Mouse (Mus musculus) NIH3T3 (cell line): Measurements from ENCODE around the gene Gm12830.

ENCODE experiments used
- DNase-seq: peaks from one replicate; pipeline ENCODE4 v3.0.0-alpha.2; 2012; ENCODE audit warnings: low read depth

Gene Gm12830

GRCm38 (mm10) chr4:114844600-114844999, 23.1 kb downstream of the Gm12830 start:
- DNase-seq: no peak

GRCm38 (mm10) chr4:114845622-114846021, 24.1 kb downstream of the Gm12830 start:
- no peak for DNase-seq

- no peak for DNase-seq
Observed at GRCm38 (mm10) chr4:114846723-114847122, 25.2 kb downstream of the Gm12830 start.

GRCm38 (mm10) chr4:114853968-114854367, 32.4 kb downstream of the Gm12830 start:
- DNase-seq: peak; percentile 25

- DNase-seq: no peak
Observed at GRCm38 (mm10) chr4:114858426-114858825, 36.9 kb downstream of the Gm12830 start.

- no peak for DNase-seq
Observed at GRCm38 (mm10) chr4:114863166-114863565, 41.6 kb downstream of the Gm12830 start.

GRCm38 (mm10) chr4:114869765-114870490, 48.4 kb downstream of the Gm12830 start:
- DNase-seq: peak; percentile 28

GRCm38 (mm10) chr4:114876441-114876972, 55.0 kb downstream of the Gm12830 start:
- no peak for DNase-seq

- no peak for DNase-seq
Observed at GRCm38 (mm10) chr4:114882232-114882631, 60.7 kb downstream of the Gm12830 start.

- peak; percentile 56 for DNase-seq
Observed at GRCm38 (mm10) chr4:114897853-114898252, 76.3 kb downstream of the Gm12830 start.

- DNase-seq: no peak
Observed at GRCm38 (mm10) chr4:114899885-114900284, 78.4 kb downstream of the Gm12830 start.

GRCm38 (mm10) chr4:114900866-114901642, 79.5 kb downstream of the Gm12830 start:
- no peak for DNase-seq

GRCm38 (mm10) chr4:114901643-114902351, 80.3 kb downstream of the Gm12830 start:
- no peak for DNase-seq

- no peak for DNase-seq
Observed at GRCm38 (mm10) chr4:114902641-114903421, 81.3 kb downstream of the Gm12830 start.

GRCm38 (mm10) chr4:114903422-114903782, 81.9 kb downstream of the Gm12830 start:
- no peak for DNase-seq

GRCm38 (mm10) chr4:114905501-114905900, 84.0 kb downstream of the Gm12830 start:
- DNase-seq: no peak
